Mouse (Mus musculus) midbrain, postnatal 0 days (tissue): ENCODE measurements at regions not wholly inside any gene's neighbourhood (a gene's known extent, or its start where the extent isn't known, plus 50 kb on each side); places are given as distances from the start of the nearest gene placed in this dataset.

Experiments
- ATAC-seq: fragments of 200-750 bp; cut with Nextera tagmentation; 2 replicates; pipeline ENCODE4 v1.8.0; 2017; ENCODE audit warnings: moderate number of reproducible peaks, mild to moderate bottlenecking, moderate TSS enrichment, moderate library complexity; ENCODE audit not compliant: low FRiP score
- DNase-seq: peaks from one replicate; pipeline ENCODE4 v3.0.0-alpha.2; 2015; ENCODE audit warnings: low spot score
- H3K27ac ChIP-seq: fragments of 300-500 bp; sonication (generic); 2 replicates; pipeline ENCODE4 v1.5.1; 2014; ENCODE audit warnings: low read depth, mild to moderate bottlenecking, low read length, mixed read lengths
- H3K27me3 ChIP-seq: fragments of 300-500 bp; sonication (generic); 2 replicates; pipeline ENCODE4 v1.6.1; 2014; ENCODE audit warnings: low read length, control low read depth, mixed read lengths; ENCODE audit not compliant: insufficient read depth
- H3K36me3 ChIP-seq: fragments of 300-500 bp; sonication (generic); 2 replicates; pipeline ENCODE4 v1.6.1; 2014; ENCODE audit warnings: low read length, control low read depth, mixed read lengths; ENCODE audit not compliant: insufficient read depth
- H3K4me1 ChIP-seq: fragments of 300-500 bp; sonication (generic); 2 replicates; pipeline ENCODE4 v1.6.1; 2014; ENCODE audit warnings: mild to moderate bottlenecking, control low read depth, antibody characterized with exemption, low read length, mixed read lengths; ENCODE audit not compliant: insufficient read depth
- H3K4me2 ChIP-seq: fragments of 300-500 bp; sonication (generic); 2 replicates; pipeline ENCODE4 v1.6.1; 2014; ENCODE audit warnings: low read depth, mild to moderate bottlenecking, low read length, mixed read lengths; ENCODE audit not compliant: poor library complexity, severe bottlenecking
- H3K4me3 ChIP-seq: fragments of 300-500 bp; sonication (generic); 2 replicates; pipeline ENCODE4 v1.5.1; 2014; ENCODE audit warnings: low read depth, mild to moderate bottlenecking, low read length, moderate library complexity
- H3K9ac ChIP-seq: fragments of 300-500 bp; sonication (generic); replicated peaks from 2 replicates; pipeline ENCODE4 v1.6.1; 2014; ENCODE audit warnings: mild to moderate bottlenecking, low read length, moderate library complexity, mixed read lengths; ENCODE audit not compliant: poor library complexity, severe bottlenecking
- H3K9me3 ChIP-seq: fragments of 300-500 bp; sonication (generic); 2 replicates; pipeline ENCODE4 v1.6.1; 2016; ENCODE audit warnings: low read length, control low read depth
- CTCF ChIP-seq: IDR thresholded peaks from 2 replicates; pipeline ENCODE4 v1.5.1; 2016; ENCODE audit warnings: antibody characterized with exemption, mild to moderate bottlenecking
- WGBS: fragments of 180-500 bp; shearing (Covaris S2); extraction: QIAGEN DNeasy Blood & Tissue Kit; methylation state at CpG from one replicate; pipeline ENCODE4 v1.1.7; 2014; 5-methylcytosine and 5-hydroxymethylcytosine counted together

DNA sequence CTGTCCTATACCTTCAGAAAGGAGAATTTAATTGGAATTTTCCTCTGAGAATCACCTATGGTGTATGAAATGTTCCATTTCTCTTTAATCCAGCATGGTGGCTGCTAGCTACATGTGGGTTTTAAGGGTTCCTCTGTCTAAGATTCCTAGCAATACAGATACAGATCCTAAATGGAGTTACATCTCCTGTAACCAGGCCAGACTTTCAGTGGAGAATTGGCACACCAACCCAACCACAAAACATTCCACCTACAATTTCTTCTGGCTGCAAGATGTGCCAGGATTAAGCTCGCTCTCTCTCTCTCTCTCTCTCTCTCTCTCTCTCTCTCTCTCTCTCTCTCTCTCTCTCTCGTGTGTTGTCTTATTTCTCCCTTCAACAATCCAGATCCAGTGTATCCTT lies 302.2 kb upstream of the Arpp21 start:
- Histone ChIP-seq H3K4me2 (no peak overlapping the region), H3K9me3 (no peaks in the 10 kb centered on the region), H3K4me1 (no peaks in the 10 kb centered on the region), H3K27me3 (no peaks in the 10 kb centered on the region), H3K4me3 (no peak overlapping the region), H3K36me3 (no peaks in the 10 kb centered on the region), H3K9ac (no peak overlapping the region), H3K27ac (no peak overlapping the region)
- DNase-seq (no peak), ATAC-seq (no peak)
- no peak for TF ChIP-seq CTCF
- WGBS, result 83% methylated on average over 2 of the region's 2 CpGs

DNA sequence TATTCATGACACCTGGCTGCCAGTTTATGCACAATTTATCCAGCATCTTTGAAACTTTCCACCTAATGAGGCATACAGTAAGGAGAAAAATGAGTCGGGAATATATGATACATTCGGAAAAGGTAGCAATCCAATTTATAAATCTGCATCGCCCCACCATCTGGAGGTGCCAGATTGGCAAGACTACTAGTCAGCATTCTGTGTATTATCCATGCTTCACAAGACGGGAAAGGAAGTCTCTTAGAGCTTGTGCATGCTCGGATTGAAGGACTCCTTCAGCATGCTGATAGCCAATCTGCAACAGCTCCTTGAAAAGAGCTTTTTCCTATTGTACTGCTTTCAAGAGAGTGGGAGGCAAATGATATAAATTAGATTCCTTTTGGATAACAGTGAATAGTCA lies 289.6 kb upstream of the Arpp21 start:
- Histone ChIP-seq H3K4me2 (no peak overlapping the region), H3K4me3 (no peak overlapping the region), H3K9me3 (no peaks in the 10 kb centered on the region), H3K9ac (no peak overlapping the region), H3K4me1 (no peaks in the 10 kb centered on the region), H3K36me3 (no peaks in the 10 kb centered on the region), H3K27ac (no peak overlapping the region), H3K27me3 (no peaks in the 10 kb centered on the region)
- WGBS, result 64% methylated on average over 5 of the region's 5 CpGs
- TF ChIP-seq CTCF, result no peak
- DNase-seq (peak; percentile 51), ATAC-seq (no peak)

DNA sequence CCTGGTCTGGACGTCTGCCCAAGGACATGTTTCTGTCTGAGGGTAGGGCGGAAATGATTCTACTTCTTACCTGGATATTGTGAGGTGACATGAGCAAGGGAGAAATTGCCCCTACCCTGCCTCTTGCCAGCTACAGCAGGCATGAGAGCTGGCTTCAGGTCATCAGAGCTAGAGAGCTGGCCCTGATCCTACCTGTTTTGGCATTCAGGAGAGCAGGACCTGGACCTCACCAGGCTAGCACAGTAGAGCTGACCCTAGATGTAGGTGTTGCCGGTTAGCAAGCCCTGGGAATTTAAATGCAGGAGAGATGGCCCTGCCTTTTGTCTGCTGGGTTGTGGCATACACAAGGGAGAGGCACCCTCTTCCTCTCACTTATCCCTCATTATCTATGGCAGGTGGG lies 287.5 kb upstream of the Arpp21 start:
- DNase-seq, result no peak
- no peak overlapping the region for H3K27ac ChIP-seq

DNA sequence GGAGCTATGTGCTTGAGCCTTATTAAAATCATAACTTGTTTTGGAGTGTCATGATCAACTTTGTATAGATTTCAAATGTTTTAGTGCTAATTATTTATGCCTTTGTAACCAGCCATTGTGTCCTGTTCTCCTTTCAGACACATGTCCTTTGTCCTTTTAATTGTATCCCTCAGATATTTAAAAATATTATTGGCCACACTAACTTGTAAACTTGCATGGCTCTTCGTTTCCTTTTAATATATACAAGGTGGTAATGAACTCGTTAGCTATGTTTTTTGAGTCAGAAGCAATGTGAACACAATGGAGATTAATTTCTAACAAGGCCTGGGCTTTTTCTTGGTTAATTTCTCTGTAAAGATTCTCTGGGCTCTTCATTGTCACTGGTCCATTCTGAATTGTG lies 275.0 kb upstream of the Arpp21 start:
- TF ChIP-seq CTCF, result no peak
- Histone ChIP-seq H3K4me1 (no peaks in the 10 kb centered on the region), H3K4me2 (no peak overlapping the region), H3K36me3 (no peaks in the 10 kb centered on the region), H3K27ac (no peak overlapping the region), H3K4me3 (no peak overlapping the region), H3K9ac (no peak overlapping the region), H3K9me3 (no peaks in the 10 kb centered on the region), H3K27me3 (no peaks in the 10 kb centered on the region)
- no peak for ATAC-seq
- WGBS, result 78% methylated on average over 2 of the region's 2 CpGs
- DNase-seq, result no peak

More for the DNA sequence above, 287.5 kb upstream of the Arpp21 start:
- no peaks in the 10 kb centered on the region for H3K4me1 ChIP-seq
- no peak overlapping the region for H3K4me3 ChIP-seq
- no peaks in the 10 kb centered on the region for H3K9me3 ChIP-seq
- TF ChIP-seq CTCF, result no peak
- no peak overlapping the region for H3K4me2 ChIP-seq
- no peaks in the 10 kb centered on the region for H3K36me3 ChIP-seq
- H3K27me3 ChIP-seq, result no peaks in the 10 kb centered on the region
- no peak for ATAC-seq
- no peak overlapping the region for H3K9ac ChIP-seq
- WGBS, result 90% methylated on average over 3 of the region's 3 CpGs

DNA sequence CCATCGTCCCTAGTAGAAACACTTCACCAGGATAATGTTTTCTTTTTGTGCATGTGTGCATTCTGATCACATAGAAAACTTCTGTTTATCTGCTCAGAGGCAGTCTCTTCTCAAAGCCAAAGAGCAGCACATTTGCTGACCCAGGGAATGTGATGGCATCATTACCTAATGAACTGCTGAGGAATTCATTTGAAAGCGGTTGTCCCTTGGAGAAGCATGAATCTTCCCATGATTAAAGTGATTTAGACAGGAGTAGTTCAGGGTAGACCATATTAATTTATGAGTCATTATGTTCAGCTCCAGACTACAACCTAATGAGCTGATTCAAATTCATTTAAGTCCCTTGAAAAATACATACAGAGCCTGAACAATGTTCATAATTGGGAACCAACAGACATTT lies 271.1 kb upstream of the Arpp21 start:
- no peaks in the 10 kb centered on the region for H3K9me3 ChIP-seq
- H3K36me3 ChIP-seq, result no peaks in the 10 kb centered on the region
- H3K4me1 ChIP-seq, result no peaks in the 10 kb centered on the region
- DNase-seq (no peak), ATAC-seq (no peak)
- TF ChIP-seq CTCF, result no peak
- no peak overlapping the region for H3K4me3 ChIP-seq
- no peak overlapping the region for H3K27ac ChIP-seq
- no peak overlapping the region for H3K4me2 ChIP-seq
- 68% methylated on average over 2 of the region's 2 CpGs for WGBS
- H3K27me3 ChIP-seq, result no peaks in the 10 kb centered on the region
- no peak overlapping the region for H3K9ac ChIP-seq

DNA sequence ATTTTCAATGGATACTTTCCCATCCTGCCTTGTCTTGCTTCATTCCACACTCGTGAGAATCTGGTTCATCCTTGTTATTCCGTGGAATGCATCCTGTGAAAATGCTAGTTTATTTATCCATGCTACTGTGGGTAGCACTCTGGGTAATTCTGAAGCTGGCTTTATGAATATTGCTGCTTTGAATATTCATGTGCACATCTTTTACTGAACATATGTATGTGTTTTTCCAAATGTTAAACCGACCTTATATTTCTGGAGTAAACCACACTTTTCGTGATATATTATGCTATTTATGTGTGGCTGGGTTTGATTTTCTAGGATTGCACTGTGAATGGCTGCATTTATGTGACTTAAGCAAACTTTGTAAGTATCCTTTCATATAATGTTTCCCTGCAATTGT lies 262.9 kb upstream of the Arpp21 start:
- H3K27ac ChIP-seq, result no peak overlapping the region
- no peaks in the 10 kb centered on the region for H3K27me3 ChIP-seq
- H3K9me3 ChIP-seq, result no peaks in the 10 kb centered on the region
- 81% methylated on average over 4 of the region's 4 CpGs for WGBS
- DNase-seq (no peak), ATAC-seq (no peak)
- H3K9ac ChIP-seq, result no peak overlapping the region
- no peaks in the 10 kb centered on the region for H3K36me3 ChIP-seq
- TF ChIP-seq CTCF, result no peak
- H3K4me1 ChIP-seq, result no peaks in the 10 kb centered on the region
- no peak overlapping the region for H3K4me2 ChIP-seq
- H3K4me3 ChIP-seq, result no peak overlapping the region
